Mouse (Mus musculus): Measurements from ENCODE around the gene Hsf2bp. TPM values are rescaled to one million over a fixed set of nuclear protein-coding genes. Genes with fewer than 3 reads are reported as not detected.
A peak's percentile ranks its signal among the peaks of the same experiment; 100 is the strongest.

The Hsf2bp gene
- polyA plus RNA-seq, 1 experiment from 2014 or later = 0.79 TPM

GRCm38 (mm10) chr17:31938539-31939260 lies 97.4 kb downstream of the Hsf2bp start:
- 89% methylated on average over 12 of the region's 12 CpGs for WGBS
- peaks cover 27% of the 10 kb centered on the region for H3K4me1 ChIP-seq
- 0 out of 2 replicates have a peak overlapping the region, but pooled peaks have one; percentile 6 for H3K27ac ChIP-seq

DNA sequence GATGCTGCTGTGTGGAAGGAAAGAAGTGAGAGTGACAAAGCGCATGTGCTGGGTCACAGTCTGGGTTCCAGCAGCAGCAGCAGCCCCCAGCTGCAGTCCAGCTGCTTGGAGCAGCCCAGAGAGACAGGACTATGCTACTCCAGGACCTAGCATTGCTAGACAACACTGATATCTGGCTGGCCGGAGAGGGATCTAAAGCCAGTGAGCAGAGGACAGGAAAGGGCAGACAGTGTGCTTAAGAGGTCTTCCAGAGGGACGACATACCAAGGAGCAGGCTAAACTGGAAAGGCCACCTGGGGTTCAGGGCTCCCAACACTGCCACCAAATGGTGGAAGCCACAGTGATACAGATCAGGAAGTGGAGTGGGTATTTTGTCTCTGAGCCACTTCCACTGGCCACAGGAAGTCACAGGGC lies 99.0 kb downstream of the Hsf2bp start:
- Histone ChIP-seq H3K27me3 (ENCODE audit: low read depth, poor library complexity, severe bottlenecking) (no peaks in the 10 kb centered on the region), H3K27ac (peak overlapping the region; percentile 57), H3K4me1 (peaks cover 27% of the 10 kb centered on the region), H3K36me3 (no peaks in the 10 kb centered on the region), H3K9me3 (replicated peaks) (no peaks in the 10 kb centered on the region), H3K4me3 (no peak overlapping the region)
- DNase-seq (ENCODE audit: low spot score) = no peak
- WGBS = 28% methylated on average over 3 of the region's 3 CpGs

More at GRCm38 (mm10) chr17:31938539-31939260, 97.4 kb downstream of the Hsf2bp start:
- H3K4me3 ChIP-seq = no peak overlapping the region
- no peaks in the 10 kb centered on the region for H3K9me3 ChIP-seq (replicated peaks)
- DNase-seq (ENCODE audit: low spot score) = no peak
- no peaks in the 10 kb centered on the region for H3K36me3 ChIP-seq
- H3K27me3 ChIP-seq (ENCODE audit: low read depth, poor library complexity, severe bottlenecking) = no peaks in the 10 kb centered on the region

- Histone ChIP-seq H3K36me3 (no peaks in the 10 kb centered on the region), H3K9me3 (replicated peaks) (no peaks in the 10 kb centered on the region), H3K27ac (peak overlapping the region; percentile 54; the same call in 1 of the 2 replicates), H3K27me3 (ENCODE audit: low read depth, poor library complexity, severe bottlenecking) (no peaks in the 10 kb centered on the region), H3K4me3 (no peak overlapping the region), H3K4me1 (peaks cover 41% of the 10 kb centered on the region)
- WGBS = 70% methylated on average over 3 of the region's 3 CpGs
- no peak for DNase-seq (ENCODE audit: low spot score)
These were observed 100.3 kb downstream of the Hsf2bp start for GRCm38 (mm10) chr17:31935841-31936240.

DNA sequence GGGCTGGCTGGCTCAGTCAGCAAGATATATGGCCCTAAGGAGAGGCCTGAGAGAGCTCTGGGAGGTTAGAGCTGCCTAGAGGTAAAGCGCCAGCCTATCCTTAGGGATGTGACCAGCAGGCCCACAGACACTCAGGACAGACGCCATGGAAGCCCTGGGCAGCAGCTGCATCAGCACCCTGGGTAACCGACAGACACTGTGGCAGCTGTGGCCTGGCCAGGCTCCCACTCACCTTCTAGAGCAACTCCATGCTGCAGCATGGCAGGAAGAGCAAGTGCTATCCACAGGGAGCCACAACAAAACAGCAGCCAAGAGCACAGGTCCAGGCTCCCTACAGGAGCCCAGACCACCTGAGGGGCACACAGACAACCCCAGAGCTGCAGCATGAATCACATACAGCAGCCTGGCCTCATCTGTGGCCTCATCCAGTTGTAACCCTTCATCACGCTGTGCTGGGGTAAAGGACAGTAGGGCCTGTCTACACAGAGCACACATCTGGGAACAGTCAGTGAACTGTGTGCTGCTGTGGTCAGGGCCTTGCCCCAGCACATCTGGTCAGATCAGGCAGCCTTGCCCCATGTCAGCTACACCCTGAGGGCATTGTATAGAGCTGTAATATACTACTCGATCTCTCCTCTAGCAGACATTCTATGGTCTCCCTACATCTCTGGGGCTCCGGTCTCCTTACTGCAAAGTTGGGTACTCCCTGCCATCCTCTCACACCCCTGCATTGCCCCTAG lies 100.9 kb downstream of the Hsf2bp start:
- H3K4me3 ChIP-seq = no peak overlapping the region
- peaks cover 44% of the 10 kb centered on the region for H3K4me1 ChIP-seq
- H3K9me3 ChIP-seq (replicated peaks) = no peaks in the 10 kb centered on the region
- no peak for DNase-seq (ENCODE audit: low spot score)
- WGBS = 69% methylated on average over 6 of the region's 6 CpGs
- no peaks in the 10 kb centered on the region for H3K36me3 ChIP-seq
- no peaks in the 10 kb centered on the region for H3K27me3 ChIP-seq (ENCODE audit: low read depth, poor library complexity, severe bottlenecking)
- H3K27ac ChIP-seq = peak overlapping the region; percentile 54

GRCm38 (mm10) chr17:31933956-31934355 lies 102.2 kb downstream of the Hsf2bp start:
- H3K4me1 ChIP-seq = peaks cover 56% of the 10 kb centered on the region

DNA sequence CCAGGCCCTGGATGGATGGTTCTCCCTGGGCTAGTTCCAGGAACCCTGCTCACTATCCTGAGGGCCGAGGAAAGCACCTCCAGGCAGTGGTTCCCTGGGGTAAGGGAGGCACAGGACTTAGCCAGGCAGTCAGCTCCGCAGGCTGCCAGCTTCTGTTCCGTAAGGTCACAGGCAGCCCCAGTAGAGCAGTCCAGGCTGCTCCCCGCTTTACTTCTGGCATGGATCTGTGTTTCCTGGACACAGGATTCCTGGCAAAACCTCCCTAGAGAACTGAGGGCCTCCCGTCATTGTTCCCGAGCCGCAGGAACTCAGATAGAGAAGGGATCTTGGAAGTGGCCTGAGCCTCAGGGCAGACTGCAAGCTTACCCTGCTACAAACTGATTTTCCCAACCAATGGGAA lies 104.7 kb downstream of the Hsf2bp start:
- Histone ChIP-seq H3K9me3 (replicated peaks) (no peaks in the 10 kb centered on the region), H3K27me3 (ENCODE audit: low read depth, poor library complexity, severe bottlenecking) (no peaks in the 10 kb centered on the region), H3K4me3 (no peak overlapping the region), H3K36me3 (no peaks in the 10 kb centered on the region), H3K27ac (peak overlapping the region; percentile 73), H3K4me1 (peaks cover 46% of the 10 kb centered on the region)
- WGBS = 71% methylated on average over 7 of the region's 7 CpGs
- no peak for DNase-seq (ENCODE audit: low spot score)

More at GRCm38 (mm10) chr17:31933956-31934355, 102.2 kb downstream of the Hsf2bp start:
- no peak overlapping the region for H3K27ac ChIP-seq
- DNase-seq (ENCODE audit: low spot score) = no peak
- H3K4me3 ChIP-seq = no peak overlapping the region
- H3K9me3 ChIP-seq (replicated peaks) = no peaks in the 10 kb centered on the region
- 73% methylated on average over 1 of the region's 1 CpGs for WGBS
- H3K36me3 ChIP-seq = no peaks in the 10 kb centered on the region
- H3K27me3 ChIP-seq (ENCODE audit: low read depth, poor library complexity, severe bottlenecking) = no peaks in the 10 kb centered on the region

GRCm38 (mm10) chr17:31929844-31930715 lies 106.1 kb downstream of the Hsf2bp start:
- Histone ChIP-seq H3K4me1 (peaks cover 34% of the 10 kb centered on the region), H3K36me3 (no peaks in the 10 kb centered on the region), H3K4me3 (no peak overlapping the region), H3K9me3 (replicated peaks) (no peaks in the 10 kb centered on the region), H3K27me3 (ENCODE audit: low read depth, poor library complexity, severe bottlenecking) (no peaks in the 10 kb centered on the region), H3K27ac (peak overlapping the region; percentile 59)
- WGBS = 47% methylated on average over 13 of the region's 13 CpGs
- peak; percentile 50 for DNase-seq (ENCODE audit: low spot score)

DNA sequence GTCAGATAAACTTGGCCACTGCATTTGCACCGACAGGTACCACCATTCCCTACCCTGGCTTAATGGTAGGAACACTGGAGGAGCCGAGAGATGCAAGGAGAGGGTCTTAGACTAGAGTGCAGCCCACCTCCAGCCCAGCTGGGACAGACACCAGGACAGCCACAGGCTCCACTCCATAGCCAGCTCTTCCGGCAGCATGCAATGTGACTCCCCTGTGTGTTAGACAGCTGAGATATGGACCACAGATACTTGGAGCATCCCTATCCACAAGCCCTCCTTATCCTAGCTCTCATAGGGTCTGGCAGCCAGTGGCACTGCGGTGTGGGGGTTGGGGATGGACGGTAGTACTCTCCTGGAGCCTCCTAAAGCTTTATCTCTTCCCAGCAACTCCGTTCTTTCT lies 107.1 kb downstream of the Hsf2bp start:
- Histone ChIP-seq H3K27me3 (ENCODE audit: low read depth, poor library complexity, severe bottlenecking) (no peaks in the 10 kb centered on the region), H3K27ac (peak overlapping the region; percentile 59; the same call in 1 of the 2 replicates), H3K9me3 (replicated peaks) (no peaks in the 10 kb centered on the region), H3K36me3 (no peaks in the 10 kb centered on the region), H3K4me1 (peaks cover 29% of the 10 kb centered on the region), H3K4me3 (no peak overlapping the region)
- WGBS = 94% methylated on average over 6 of the region's 6 CpGs
- DNase-seq (ENCODE audit: low spot score) = no peak

DNA sequence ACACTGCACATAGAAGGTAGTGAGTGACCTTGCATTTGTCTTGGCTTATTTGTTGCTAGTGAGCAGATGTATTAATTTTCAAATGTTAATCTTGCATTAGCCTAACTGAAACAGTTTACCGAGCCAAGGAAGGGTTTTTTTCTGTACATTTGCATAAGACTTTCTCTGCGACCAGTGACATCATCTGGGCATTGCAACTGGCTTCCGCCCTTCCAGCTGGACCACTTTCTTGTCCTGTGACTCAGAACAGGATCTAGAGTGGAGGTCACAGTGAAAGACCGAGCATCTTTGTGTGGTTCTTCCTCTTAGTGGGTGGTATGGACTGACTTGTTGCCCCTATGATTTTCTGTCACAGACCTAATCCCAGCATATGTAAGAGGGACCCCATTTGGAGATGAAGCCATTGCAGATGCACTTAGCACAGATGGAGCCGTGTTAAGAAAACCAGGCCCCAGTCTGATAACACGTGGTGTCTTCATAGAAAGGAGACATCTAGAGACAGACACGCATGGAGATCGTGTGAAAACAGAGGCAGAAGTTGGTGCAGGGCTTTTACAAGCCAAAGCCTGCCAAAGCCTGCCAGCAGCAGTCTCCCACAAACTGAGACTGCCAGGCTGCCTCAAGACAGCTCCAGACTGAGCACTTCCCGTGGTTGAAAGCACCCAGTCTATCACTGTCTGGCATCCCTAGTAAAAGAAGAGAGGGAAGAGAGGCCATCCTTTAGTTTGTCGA lies 108.1 kb downstream of the Hsf2bp start:
- Histone ChIP-seq H3K27ac (no peak overlapping the region), H3K36me3 (no peaks in the 10 kb centered on the region), H3K4me3 (no peak overlapping the region), H3K9me3 (replicated peaks) (no peaks in the 10 kb centered on the region), H3K4me1 (peaks cover 29% of the 10 kb centered on the region), H3K27me3 (ENCODE audit: low read depth, poor library complexity, severe bottlenecking) (no peaks in the 10 kb centered on the region)
- WGBS = 88% methylated on average over 10 of the region's 10 CpGs
- DNase-seq (ENCODE audit: low spot score) = no peak

- H3K36me3 ChIP-seq = no peaks in the 10 kb centered on the region
- H3K27me3 ChIP-seq (ENCODE audit: low read depth, poor library complexity, severe bottlenecking) = no peaks in the 10 kb centered on the region
- H3K27ac ChIP-seq = no peak overlapping the region
- WGBS = 82% methylated on average over 4 of the region's 4 CpGs
- H3K4me3 ChIP-seq = no peak overlapping the region
- H3K4me1 ChIP-seq = peaks cover 18% of the 10 kb centered on the region
- no peak for DNase-seq (ENCODE audit: low spot score)
- no peaks in the 10 kb centered on the region for H3K9me3 ChIP-seq (replicated peaks)
These were observed 111.9 kb downstream of the Hsf2bp start for GRCm38 (mm10) chr17:31924229-31924628.

DNA sequence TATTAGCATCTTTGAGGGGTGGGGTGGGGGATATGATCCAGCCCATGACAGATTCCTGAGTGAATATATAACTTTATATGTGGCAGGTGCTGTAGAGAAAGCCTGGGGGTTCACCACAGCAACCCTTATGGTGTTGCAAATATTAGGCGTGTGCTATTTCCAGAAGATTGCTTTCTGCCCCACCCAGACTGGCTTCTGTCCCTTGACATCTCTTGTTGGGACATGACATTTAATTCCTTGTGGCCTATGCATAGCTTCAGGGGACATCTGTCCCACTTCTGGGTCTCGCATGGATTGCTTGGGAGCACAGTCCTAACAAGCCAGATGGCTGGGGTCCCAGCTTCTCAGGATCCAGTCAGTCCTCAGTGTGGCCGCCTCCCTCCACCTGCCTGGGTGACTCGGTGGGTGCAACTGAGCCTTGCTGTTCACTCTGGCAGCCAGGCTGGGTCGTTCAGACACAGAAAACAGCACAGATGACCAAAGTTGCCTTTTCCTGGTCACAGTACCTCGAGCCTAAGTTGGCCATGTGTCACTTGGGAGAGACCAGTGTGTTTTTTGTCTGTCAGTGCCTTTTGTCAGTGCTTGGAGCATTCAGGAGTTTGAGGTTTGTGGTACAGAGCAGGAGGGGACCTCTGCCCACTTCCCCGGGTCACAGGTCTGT lies 112.7 kb downstream of the Hsf2bp start:
- no peaks in the 10 kb centered on the region for H3K9me3 ChIP-seq (replicated peaks)
- no peak overlapping the region for H3K4me3 ChIP-seq
- peaks cover 17% of the 10 kb centered on the region for H3K4me1 ChIP-seq
- H3K36me3 ChIP-seq = no peaks in the 10 kb centered on the region
- no peak for DNase-seq (ENCODE audit: low spot score)
- no peaks in the 10 kb centered on the region for H3K27me3 ChIP-seq (ENCODE audit: low read depth, poor library complexity, severe bottlenecking)
- 0 out of 2 replicates have a peak overlapping the region, but pooled peaks have one; percentile 7 for H3K27ac ChIP-seq
- 83% methylated on average over 7 of the region's 7 CpGs for WGBS

All from limb, embryonic 10.5 days (tissue).